Mouse (Mus musculus): ENCODE data around the gene Ntpcr. TPM values are rescaled to one million over a fixed set of nuclear protein-coding genes. Genes with fewer than 3 reads are reported as not detected.

The Ntpcr gene
- total RNA-seq, 1 experiment, result 21.5 TPM

DNA sequence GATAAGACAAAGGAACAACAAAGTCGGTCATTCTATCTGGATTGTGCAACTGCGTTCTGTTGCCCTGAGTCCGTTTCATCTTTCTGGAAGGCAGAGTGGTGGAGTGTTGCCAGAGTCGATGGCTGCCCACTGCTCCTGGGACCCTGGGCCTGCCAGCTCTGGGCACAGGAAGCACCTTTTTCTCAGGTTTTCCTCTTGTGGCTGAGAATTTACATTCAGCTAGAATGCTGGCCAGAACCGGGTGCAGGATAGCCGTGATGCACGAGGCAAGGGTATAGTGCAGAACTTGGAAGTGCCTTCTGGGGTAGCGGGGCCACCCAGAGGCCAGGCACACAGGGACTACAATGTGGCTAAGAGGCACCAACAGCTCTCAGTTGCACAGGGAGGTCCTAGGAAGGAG is 12.6 kb downstream of the Ntpcr start:
- H3K36me3 ChIP-seq (ENCODE audit: control insufficient read depth, insufficient read depth, low read length, poor library complexity, severe bottlenecking), result peaks cover 11% of the 10 kb centered on the region; the same call in 1 of the 2 replicates
- TF ChIP-seq CHD2 (IDR thresholded peaks at IDR 0.05; ENCODE audit: low read depth, low read length) (no peak), ZC3H11A (IDR thresholded peaks at IDR 0.05; ENCODE audit: borderline replicate concordance, low read depth, low read length) (no peak), ZNF384 (IDR thresholded peaks at IDR 0.05; ENCODE audit: low read depth, low read length) (no peak), MAFK (IDR thresholded peaks at IDR 0.05; ENCODE audit: insufficient read depth, low read depth, low read length) (no peak)
- in situ Hi-C loops (cut with MboI; ENCODE audit: low sequenced_read_pairs in 2 of 2, unreplicated experiment in 2 of 2), result no loop called here
- H3K4me3 ChIP-seq (ENCODE audit: insufficient read depth in 1 of 2, low read depth in 1 of 2, low read length in 2 of 2, poor library complexity in 1 of 2, severe bottlenecking in 1 of 2), result no peak overlapping the region
- no peak for DNase-seq (ENCODE audit: low read depth, low spot score)
- no peak overlapping the region for H3K9ac ChIP-seq (ENCODE audit: insufficient read depth, low read depth, low read length, poor library complexity, severe bottlenecking)
- peaks cover 0 to 10% of the 10 kb centered on the region in 2 experiments; a peak in 1 of 4 replicates for H3K4me1 ChIP-seq (ENCODE audit: control insufficient read depth in 2 of 2, insufficient read depth in 2 of 2, low read length in 2 of 2, poor library complexity in 1 of 2)
- H3K9me3 ChIP-seq (ENCODE audit: control insufficient read depth, insufficient read depth, low read depth, low read length), result no peaks in the 10 kb centered on the region
- H3K27ac ChIP-seq (ENCODE audit: insufficient read depth, low read depth, low read length, poor library complexity, severe bottlenecking), result no peak overlapping the region

DNA sequence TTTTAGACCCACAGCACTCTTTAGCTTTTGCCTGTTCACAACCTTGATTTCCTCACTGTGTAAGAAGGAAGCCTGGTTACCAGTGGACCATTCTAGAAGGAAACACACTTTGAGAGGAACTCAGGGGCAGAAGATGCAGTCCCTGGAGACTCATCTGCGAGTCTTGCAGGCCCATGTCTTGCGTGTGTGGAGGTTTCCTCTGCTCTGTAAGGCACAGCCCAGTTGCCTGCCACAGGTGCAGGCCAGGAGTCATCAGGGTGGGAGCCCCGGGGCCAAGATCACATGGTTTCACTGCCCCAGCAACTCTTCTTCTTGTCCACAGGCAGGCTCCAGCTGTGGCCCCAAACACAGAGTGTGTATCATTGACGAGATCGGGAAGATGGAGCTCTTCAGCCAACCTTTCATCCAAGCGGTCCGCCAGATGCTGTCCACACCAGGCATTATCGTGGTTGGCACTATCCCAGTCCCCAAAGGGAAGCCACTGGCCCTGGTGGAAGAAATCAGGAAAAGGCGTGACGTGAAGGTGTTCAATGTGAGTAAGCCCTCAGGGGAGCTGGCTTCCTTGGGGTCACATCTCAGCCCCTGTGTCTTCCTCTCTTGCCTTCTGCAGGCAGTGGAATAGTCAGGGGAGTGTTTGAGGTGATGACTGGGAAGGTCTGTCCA is 15.3 kb downstream of the Ntpcr start:
- in situ Hi-C loops (cut with MboI; ENCODE audit: low sequenced_read_pairs in 2 of 2, unreplicated experiment in 2 of 2), result no loop called here
- TF ChIP-seq ZC3H11A (IDR thresholded peaks at IDR 0.05; ENCODE audit: borderline replicate concordance, low read depth, low read length) (no peak), CHD2 (IDR thresholded peaks at IDR 0.05; ENCODE audit: low read depth, low read length) (no peak), MAFK (IDR thresholded peaks at IDR 0.05; ENCODE audit: insufficient read depth, low read depth, low read length) (no peak), HCFC1 (IDR thresholded peaks at IDR 0.05; ENCODE audit: borderline replicate concordance, insufficient read depth, low read length) (no peak)

DNA sequence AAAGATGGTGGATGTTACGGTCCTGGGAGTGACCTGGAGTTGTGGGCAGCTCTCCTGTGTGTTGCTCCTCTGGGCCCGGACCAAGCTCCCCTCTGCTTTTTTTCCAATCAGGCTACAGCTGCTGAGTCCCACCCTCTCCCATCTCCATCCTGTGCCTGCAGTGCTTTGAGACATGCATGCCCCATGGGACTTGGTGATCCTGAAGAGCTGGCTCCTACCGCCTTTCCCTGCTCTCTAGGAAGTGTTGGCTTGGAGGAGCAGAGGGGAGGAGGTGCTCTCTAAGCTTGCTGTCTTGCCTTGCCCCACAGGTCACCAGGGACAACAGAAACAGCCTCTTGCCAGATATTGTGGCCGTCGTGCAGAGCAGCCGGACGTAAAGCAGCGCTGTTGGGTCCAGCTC is 17.6 kb downstream of the Ntpcr start:
- H3K27ac ChIP-seq (ENCODE audit: insufficient read depth, low read depth, low read length, poor library complexity, severe bottlenecking), result no peak overlapping the region
- H3K9ac ChIP-seq (ENCODE audit: insufficient read depth, low read depth, low read length, poor library complexity, severe bottlenecking), result no peak overlapping the region
- in situ Hi-C loops (cut with MboI; ENCODE audit: low sequenced_read_pairs in 2 of 2, unreplicated experiment in 2 of 2), result no loop called here
- DNase-seq (ENCODE audit: low read depth, low spot score), result no peak
- no peak for TF ChIP-seq ZC3H11A (IDR thresholded peaks at IDR 0.05; ENCODE audit: borderline replicate concordance, low read depth, low read length)
- TF ChIP-seq MAFK (IDR thresholded peaks at IDR 0.05; ENCODE audit: insufficient read depth, low read depth, low read length), result no peak
- TF ChIP-seq CHD2 (IDR thresholded peaks at IDR 0.05; ENCODE audit: low read depth, low read length), result no peak
- TF ChIP-seq ZNF384 (IDR thresholded peaks at IDR 0.05; ENCODE audit: low read depth, low read length), result no peak
- TF ChIP-seq HCFC1 (IDR thresholded peaks at IDR 0.05; ENCODE audit: borderline replicate concordance, insufficient read depth, low read length), result no peak
- H3K9me3 ChIP-seq (ENCODE audit: control insufficient read depth, insufficient read depth, low read depth, low read length), result no peaks in the 10 kb centered on the region
- H3K36me3 ChIP-seq (ENCODE audit: control insufficient read depth, insufficient read depth, low read length, poor library complexity, severe bottlenecking), result peaks cover 10% of the 10 kb centered on the region; the same call in 1 of the 2 replicates
- no peak overlapping the region for H3K4me3 ChIP-seq (ENCODE audit: insufficient read depth in 1 of 2, low read depth in 1 of 2, low read length in 2 of 2, poor library complexity in 1 of 2, severe bottlenecking in 1 of 2)
- H3K4me1 ChIP-seq (ENCODE audit: control insufficient read depth in 2 of 2, insufficient read depth in 2 of 2, low read length in 2 of 2, poor library complexity in 1 of 2), result no peaks in the 10 kb centered on the region

More for the DNA sequence above, 15.3 kb downstream of the Ntpcr start:
- H3K36me3 ChIP-seq (ENCODE audit: control insufficient read depth, insufficient read depth, low read length, poor library complexity, severe bottlenecking), result peaks cover 11% of the 10 kb centered on the region; the same call in 1 of the 2 replicates
- H3K4me1 ChIP-seq (ENCODE audit: control insufficient read depth in 2 of 2, insufficient read depth in 2 of 2, low read length in 2 of 2, poor library complexity in 1 of 2), result peaks cover 0 to 10% of the 10 kb centered on the region in 2 experiments; a peak in 1 of 4 replicates
- no peaks in the 10 kb centered on the region for H3K9me3 ChIP-seq (ENCODE audit: control insufficient read depth, insufficient read depth, low read depth, low read length)
- H3K9ac ChIP-seq (ENCODE audit: insufficient read depth, low read depth, low read length, poor library complexity, severe bottlenecking), result no peak overlapping the region
- no peak overlapping the region for H3K4me3 ChIP-seq (ENCODE audit: insufficient read depth in 1 of 2, low read depth in 1 of 2, low read length in 2 of 2, poor library complexity in 1 of 2, severe bottlenecking in 1 of 2)
- DNase-seq (ENCODE audit: low read depth, low spot score), result no peak
- H3K27ac ChIP-seq (ENCODE audit: insufficient read depth, low read depth, low read length, poor library complexity, severe bottlenecking), result no peak overlapping the region

DNA sequence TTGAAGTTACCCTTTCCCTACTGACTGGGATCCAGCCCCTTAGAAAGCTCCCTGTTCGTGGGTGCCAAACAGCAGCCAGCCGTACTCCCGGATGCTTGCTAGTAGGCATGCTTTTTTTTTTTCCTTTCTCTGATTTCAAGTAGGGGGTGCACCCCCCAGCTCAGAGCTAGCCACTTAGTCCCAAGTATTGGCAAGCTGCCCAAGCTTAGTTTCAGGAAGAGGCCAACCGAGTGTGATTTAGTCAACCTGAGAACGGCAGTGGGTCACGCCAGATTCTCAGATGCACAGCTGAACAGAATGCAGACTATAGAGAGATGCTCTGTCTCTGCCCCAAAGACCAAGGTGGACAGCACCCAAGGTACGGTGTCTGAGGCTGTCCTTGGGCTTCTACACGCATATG is 21.1 kb downstream of the Ntpcr start:
- H3K27ac ChIP-seq (ENCODE audit: insufficient read depth, low read depth, low read length, poor library complexity, severe bottlenecking), result no peak overlapping the region
- H3K4me3 ChIP-seq (ENCODE audit: insufficient read depth in 1 of 2, low read depth in 1 of 2, low read length in 2 of 2, poor library complexity in 1 of 2, severe bottlenecking in 1 of 2), result no peak overlapping the region
- in situ Hi-C loops (cut with MboI; ENCODE audit: low sequenced_read_pairs in 2 of 2, unreplicated experiment in 2 of 2), result no loop called here

More for the DNA sequence above, 21.1 kb downstream of the Ntpcr start:
- H3K4me1 ChIP-seq (ENCODE audit: control insufficient read depth in 2 of 2, insufficient read depth in 2 of 2, low read length in 2 of 2, poor library complexity in 1 of 2), result no peaks in the 10 kb centered on the region
- no peaks in the 10 kb centered on the region for H3K9me3 ChIP-seq (ENCODE audit: control insufficient read depth, insufficient read depth, low read depth, low read length)
- TF ChIP-seq HCFC1 (IDR thresholded peaks at IDR 0.05; ENCODE audit: borderline replicate concordance, insufficient read depth, low read length) (no peak), ZNF384 (IDR thresholded peaks at IDR 0.05; ENCODE audit: low read depth, low read length) (no peak), MAFK (IDR thresholded peaks at IDR 0.05; ENCODE audit: insufficient read depth, low read depth, low read length) (no peak), CHD2 (IDR thresholded peaks at IDR 0.05; ENCODE audit: low read depth, low read length) (no peak), ZC3H11A (IDR thresholded peaks at IDR 0.05; ENCODE audit: borderline replicate concordance, low read depth, low read length) (no peak)
- no peak for DNase-seq (ENCODE audit: low read depth, low spot score)
- H3K9ac ChIP-seq (ENCODE audit: insufficient read depth, low read depth, low read length, poor library complexity, severe bottlenecking), result no peak overlapping the region
- H3K36me3 ChIP-seq (ENCODE audit: control insufficient read depth, insufficient read depth, low read length, poor library complexity, severe bottlenecking), result peaks cover 7% of the 10 kb centered on the region; the same call in 1 of the 2 replicates
